Mouse (Mus musculus) hematopoietic multipotent progenitor cell, adult 10-12 weeks (in vitro differentiated cells): ENCODE results near the gene Gsta4. TPM values are rescaled to one million over a fixed set of nuclear protein-coding genes. Genes with fewer than 3 reads are reported as not detected.

Experiments used
- polyA plus RNA-seq: library from polyadenylated mRNA; stranded (reverse); fragments of >175 nt; gene quantifications from 2 replicates; pipeline ENCODE4 v1.2.3, GENCODE M21; 2012; ENCODE audit warnings: low replicate concordance

The Gsta4 gene
- polyA plus RNA-seq, result 0.45 and 0.48 TPM in 2 replicates

DNA sequence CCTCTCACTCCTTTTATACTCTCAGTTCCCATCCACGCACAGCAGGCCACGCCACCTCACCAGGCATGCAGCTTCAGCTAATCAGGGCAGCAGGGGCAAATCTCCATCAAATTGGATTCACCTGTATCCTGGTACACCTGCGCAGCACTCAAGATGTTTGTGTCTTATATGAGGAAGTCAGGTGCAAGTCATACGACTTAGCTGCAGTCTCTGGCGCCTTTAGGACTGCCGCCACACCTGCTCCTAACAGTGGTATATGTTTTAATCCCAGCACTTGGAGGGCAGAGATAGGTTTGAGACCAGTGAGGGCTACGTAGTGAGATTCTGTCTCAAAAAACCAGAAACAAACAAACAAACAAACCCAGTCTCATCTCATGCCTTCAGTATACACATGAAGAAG is at the start of gene Gsta4:
Gene Gsta4 (plus strand): TSS at position 301 of the 400 bp plus-strand sequence.

DNA sequence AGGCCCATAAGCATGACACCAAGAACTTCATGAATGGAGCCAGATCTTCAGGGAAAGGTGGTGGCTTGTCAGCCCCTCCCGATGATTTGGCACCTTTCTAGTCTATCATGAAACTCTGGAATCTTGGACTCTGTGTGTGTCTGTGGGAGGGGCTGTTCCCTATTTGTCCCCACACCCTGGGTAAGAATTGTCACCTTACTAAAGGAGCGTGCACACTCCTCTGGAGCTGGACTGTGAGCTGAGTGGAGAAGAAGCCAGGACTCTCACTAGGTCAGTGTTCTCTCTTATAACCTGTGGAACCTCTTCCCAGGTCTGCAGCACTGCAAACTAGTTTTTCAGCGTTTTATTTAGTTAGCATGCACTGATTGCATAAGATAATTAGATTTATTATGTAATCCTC is 47.9 kb downstream of the Gsta4 start, which contains the start of gene Gsta1:
Gene Gsta1 (plus strand): TSS at position 196 of the 400 bp plus-strand sequence.

DNA sequence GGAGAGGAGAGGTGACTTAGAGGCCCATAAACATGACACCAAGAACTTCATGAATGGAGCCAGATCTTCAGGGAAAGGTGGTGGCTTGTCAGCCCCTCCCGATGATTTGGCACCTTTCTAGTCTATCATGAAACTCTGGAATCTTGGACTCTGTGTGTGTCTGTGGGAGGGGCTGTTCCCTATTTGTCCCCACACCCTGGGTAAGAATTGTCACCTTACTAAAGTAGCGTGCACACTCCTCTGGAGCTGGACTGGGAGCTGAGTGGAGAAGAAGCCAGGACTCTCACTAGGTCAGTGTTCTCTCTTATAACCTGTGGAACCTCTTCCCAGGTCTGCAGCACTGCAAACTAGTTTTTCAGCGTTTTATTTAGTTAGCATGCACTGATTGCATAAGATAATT is 74.3 kb downstream of the Gsta4 start, which contains the start of gene Gm3776:
Gene Gm3776 (plus strand): TSS at position 216 of the 400 bp plus-strand sequence.

Other genes starting within 250 kb of the Gsta4 start
- gene Gcm1, start 130.8 kb upstream of the Gsta4 start, polyA plus RNA-seq, result not detected in 2 replicates
- 23.5 and 39.5 TPM in 2 replicates for gene Fbxo9, start 73.7 kb upstream of the Gsta4 start, polyA plus RNA-seq
- gene Ick, start 73.6 kb upstream of the Gsta4 start, polyA plus RNA-seq, result 6.6 and 7.2 TPM in 2 replicates
- not detected in 2 replicates for gene Gsta1, start 47.9 kb downstream of the Gsta4 start, polyA plus RNA-seq
- not detected in 2 replicates for gene Gm3776, start 74.4 kb downstream of the Gsta4 start, polyA plus RNA-seq
- not detected in 2 replicates for gene Gm10639, start 107.1 kb downstream of the Gsta4 start, polyA plus RNA-seq
- gene Omt2a, start 132.0 kb downstream of the Gsta4 start, polyA plus RNA-seq, result not detected in 2 replicates
- not detected in 2 replicates for gene Omt2b, start 144.8 kb downstream of the Gsta4 start, polyA plus RNA-seq
- gene Gsta2, start 173.0 kb downstream of the Gsta4 start, polyA plus RNA-seq, result not detected in 2 replicates
- not detected in 2 replicates for gene Dppa5a, start 185.4 kb downstream of the Gsta4 start, polyA plus RNA-seq
- gene Ooep, start 196.0 kb downstream of the Gsta4 start, polyA plus RNA-seq, result not detected in 2 replicates
- gene Ddx43, start 213.0 kb downstream of the Gsta4 start, polyA plus RNA-seq, result 0.64 and 1.4 TPM in 2 replicates